Mouse (Mus musculus): Measurements from ENCODE around the gene Sipa1l2.

DNA sequence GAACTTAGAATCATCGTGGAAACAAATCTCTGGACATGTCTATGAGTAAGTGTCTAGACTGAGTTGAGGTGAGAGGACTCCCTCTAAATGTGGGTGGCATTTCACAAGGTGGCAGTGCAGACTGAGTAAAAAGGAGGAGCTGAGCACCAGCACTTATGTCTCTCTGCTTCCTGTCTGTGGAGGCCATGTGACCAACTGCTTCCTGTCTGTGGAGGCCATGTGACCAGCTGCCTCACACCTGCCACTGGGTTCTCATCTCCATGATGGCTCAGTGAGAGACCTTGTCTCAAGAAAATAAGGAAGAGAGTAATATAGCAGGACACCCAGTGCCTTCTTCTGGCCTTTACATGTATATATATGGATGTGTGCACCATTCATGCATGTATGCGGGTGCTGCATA is 43.9 kb upstream of the Sipa1l2 start:
- TF ChIP-seq POLR2A (IDR thresholded peaks at IDR 0.05; ENCODE audit: low read depth, low read length) (no peak), CTCF (IDR thresholded peaks at IDR 0.05; ENCODE audit: borderline replicate concordance, insufficient read depth, low read length) (no peak)

Measured in embryonic fibroblast, embryonic 13.5 days (primary cell).